Mouse (Mus musculus): ENCODE measurements around the gene Slc6a9.

Gene Slc6a9

GRCm38 (mm10) chr4:117839366-117839765, 5.1 kb downstream of the Slc6a9 start:
- in situ Hi-C loops (cut with MseI, MboI), result loop anchor here in 1 of 2 experiments (10.0 kb wide), 1 partner anchor 245 kb away; no protein-coding TSS in a partner anchor

GRCm38 (mm10) chr4:117840821-117841220, 6.5 kb downstream of the Slc6a9 start:
- in situ Hi-C loops (cut with MseI, MboI), result no loop called here

- in situ Hi-C loops (cut with MseI, MboI), result no loop called here
These were observed 7.3 kb downstream of the Slc6a9 start for GRCm38 (mm10) chr4:117841566-117841965.

GRCm38 (mm10) chr4:117843101-117843500, 8.8 kb downstream of the Slc6a9 start:
- in situ Hi-C loops (cut with MseI, MboI), result no loop called here

GRCm38 (mm10) chr4:117844467-117844866, 10.2 kb downstream of the Slc6a9 start:
- in situ Hi-C loops (cut with MseI, MboI), result no loop called here

GRCm38 (mm10) chr4:117845316-117845715, 11.0 kb downstream of the Slc6a9 start:
- in situ Hi-C loops (cut with MseI, MboI), result no loop called here

GRCm38 (mm10) chr4:117846261-117846660, 12.0 kb downstream of the Slc6a9 start:
- in situ Hi-C loops (cut with MseI, MboI), result no loop called here

- in situ Hi-C loops (cut with MseI, MboI), result no loop called here
These were observed 12.7 kb downstream of the Slc6a9 start for GRCm38 (mm10) chr4:117847011-117847410.

- in situ Hi-C loops (cut with MseI, MboI), result no loop called here
These were observed 14.8 kb downstream of the Slc6a9 start for GRCm38 (mm10) chr4:117849063-117849462.

- in situ Hi-C loops (cut with MseI, MboI), result no loop called here
These were observed 15.2 kb downstream of the Slc6a9 start for GRCm38 (mm10) chr4:117849506-117849905.

- in situ Hi-C loops (cut with MseI, MboI), result no loop called here
These were observed 15.9 kb downstream of the Slc6a9 start for GRCm38 (mm10) chr4:117850176-117850575.

- in situ Hi-C loops (cut with MseI, MboI), result no loop called here
These were observed 16.6 kb downstream of the Slc6a9 start for GRCm38 (mm10) chr4:117850871-117851270.

- in situ Hi-C loops (cut with MseI, MboI), result no loop called here
These were observed 18.0 kb downstream of the Slc6a9 start for GRCm38 (mm10) chr4:117852152-117852868.

- in situ Hi-C loops (cut with MseI, MboI), result no loop called here
These were observed 20.8 kb downstream of the Slc6a9 start for GRCm38 (mm10) chr4:117855146-117855545.

- in situ Hi-C loops (cut with MseI, MboI), result no loop called here
These were observed 24.5 kb downstream of the Slc6a9 start for GRCm38 (mm10) chr4:117858794-117859193.

GRCm38 (mm10) chr4:117860570-117860969, 26.3 kb downstream of the Slc6a9 start:
- in situ Hi-C loops (cut with MseI, MboI), result no loop called here

GRCm38 (mm10) chr4:117862823-117863222, 28.5 kb downstream of the Slc6a9 start:
- in situ Hi-C loops (cut with MseI, MboI), result no loop called here

- in situ Hi-C loops (cut with MseI, MboI), result loop anchor here in 1 of 2 experiments (5.0 kb wide), 1 partner anchor 34 kb away; the partner anchor contains the start of gene Slc6a9
These were observed 31.8 kb downstream of the Slc6a9 start for GRCm38 (mm10) chr4:117866083-117866482.

- in situ Hi-C loops (cut with MseI, MboI), result loop anchor here in 1 of 2 experiments (5.0 kb wide), 1 partner anchor 35 kb away; the partner anchor contains the start of gene Slc6a9
These were observed 32.7 kb downstream of the Slc6a9 start for GRCm38 (mm10) chr4:117867000-117867399.

GRCm38 (mm10) chr4:117867823-117868222, 33.5 kb downstream of the Slc6a9 start:
- in situ Hi-C loops (cut with MseI, MboI), result loop anchor here in 1 of 2 experiments (5.0 kb wide), 1 partner anchor 36 kb away; the partner anchor contains the start of gene Slc6a9

- in situ Hi-C loops (cut with MseI, MboI), result loop anchor here in 1 of 2 experiments (5.0 kb wide), 1 partner anchor 37 kb away; the partner anchor contains the start of gene Slc6a9
These were observed 35.0 kb downstream of the Slc6a9 start for GRCm38 (mm10) chr4:117869317-117869716.

GRCm38 (mm10) chr4:117870437-117870836, 36.1 kb downstream of the Slc6a9 start:
- in situ Hi-C loops (cut with MseI, MboI), result no loop called here

- in situ Hi-C loops (cut with MseI, MboI), result no loop called here
These were observed 37.5 kb downstream of the Slc6a9 start for GRCm38 (mm10) chr4:117871787-117872186.

Measured in mouse trophoblast stem cell (cell line).